Mouse (Mus musculus) ES-Bruce4 (cell line): Measurements from ENCODE around the gene Stk38l. TPM values are rescaled to one million over a fixed set of nuclear protein-coding genes. Genes with fewer than 3 reads are reported as not detected.

Source experiments
- H3K27ac ChIP-seq: 2 replicates; pipeline ENCODE4 v1.5.1; 2012; ENCODE audit warnings: low read length, inconsistent platforms; ENCODE audit not compliant: insufficient read depth
- H3K27me3 ChIP-seq: 2 replicates; pipeline ENCODE4 v1.6.1; 2012; ENCODE audit warnings: mild to moderate bottlenecking, low read length, inconsistent platforms; ENCODE audit not compliant: control insufficient read depth, poor library complexity, insufficient read depth, severe bottlenecking
- H3K36me3 ChIP-seq: 2 replicates; pipeline ENCODE4 v1.6.1; 2012; ENCODE audit warnings: inconsistent platforms, mild to moderate bottlenecking, low read length, moderate library complexity; ENCODE audit not compliant: control insufficient read depth, poor library complexity, insufficient read depth, severe bottlenecking
- H3K4me1 ChIP-seq: one replicate; pipeline ENCODE4 v1.8.1; 2011; ENCODE audit warnings: low read length; ENCODE audit not compliant: control insufficient read depth, insufficient read depth
- H3K4me3 ChIP-seq: 2 replicates; pipeline ENCODE4 v1.5.1; 2011; ENCODE audit warnings: low read depth, mild to moderate bottlenecking, low read length
- H3K9ac ChIP-seq: 2 replicates; pipeline ENCODE4 v1.6.1; 2012; ENCODE audit warnings: low read depth, mild to moderate bottlenecking, inconsistent platforms; ENCODE audit not compliant: poor library complexity, severe bottlenecking
- H3K9me3 ChIP-seq: replicated peaks from 2 replicates; pipeline ENCODE4 v1.6.1; 2012; ENCODE audit warnings: mild to moderate bottlenecking, low read length, inconsistent platforms; ENCODE audit not compliant: control insufficient read depth, poor library complexity, insufficient read depth, severe bottlenecking
- CTCF ChIP-seq: IDR thresholded peaks from one replicate; pipeline ENCODE4 v1.8.1; 2011; ENCODE audit warnings: low read depth, low read length
- EP300 ChIP-seq: IDR thresholded peaks from 2 replicates; pipeline ENCODE4 v1.6.1; 2011; ENCODE audit warnings: low read depth, low read length; ENCODE audit not compliant: insufficient read depth
- POLR2A ChIP-seq: IDR thresholded peaks from one replicate; pipeline ENCODE4 v1.8.1; 2011; ENCODE audit warnings: low read length; ENCODE audit not compliant: insufficient read depth
- polyA plus RNA-seq: library from polyadenylated mRNA; stranded (reverse); fragments of >200 nt; gene quantifications from 2 replicates; pipeline ENCODE4 v1.2.4, GENCODE M21; 2011; ENCODE audit warnings: low read depth; ENCODE audit not compliant: missing spikeins, insufficient read depth, insufficient read length

Stk38l gene
- polyA plus RNA-seq = 19.7 and 20.3 TPM in 2 replicates

DNA sequence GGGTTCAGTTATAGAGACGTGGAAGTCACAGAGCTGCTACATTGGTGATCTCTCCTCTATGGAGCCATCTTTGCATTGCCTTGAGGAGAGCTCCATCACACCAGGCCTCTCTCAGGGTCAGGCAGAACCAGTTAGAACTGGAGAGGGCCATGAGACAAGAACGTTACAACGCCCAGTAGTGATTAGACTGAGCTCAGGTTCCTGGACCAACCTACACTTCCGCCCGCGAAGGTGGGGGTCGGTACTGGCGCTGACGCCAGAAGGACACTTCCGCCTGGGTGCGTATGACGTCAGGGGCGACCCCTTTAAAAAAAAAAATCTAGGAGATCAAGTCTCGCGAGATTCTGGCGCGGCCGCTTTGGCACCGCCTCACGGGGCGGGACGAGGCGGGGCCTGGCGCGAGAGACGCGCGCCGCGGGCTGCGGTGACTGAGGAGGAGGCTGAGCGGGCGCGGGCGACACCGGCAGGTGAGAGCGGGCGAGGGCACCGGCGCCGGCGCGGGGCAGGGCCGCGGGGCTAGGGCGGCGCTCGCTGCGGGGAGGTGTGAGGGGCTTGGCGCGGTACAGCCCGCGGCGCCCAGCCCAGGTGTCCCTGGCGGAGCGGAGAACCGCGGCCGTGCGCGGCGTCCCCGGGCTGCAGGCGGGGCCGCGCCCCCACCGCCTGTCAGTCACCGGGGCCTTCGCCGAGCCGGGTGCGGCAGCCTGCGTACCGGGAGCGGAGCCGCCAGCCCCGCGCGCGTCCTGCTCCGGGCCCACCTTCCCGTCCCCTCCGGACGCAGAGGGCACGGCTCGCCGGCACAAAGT, at the start of gene Stk38l:
TSS of gene Stk38l (plus strand) at position 415 of the 803 bp plus-strand sequence.
- Histone ChIP-seq H3K9me3 (no peaks in the 10 kb centered on the region), H3K4me3 (peak within 1 kb of the TSS; percentile 94), H3K27ac (peak within 1 kb of the TSS; percentile 61), H3K9ac (peak within 1 kb of the TSS; percentile 90), H3K36me3 (peaks cover 2% of the 10 kb centered on the region; the same call in 1 of the 2 replicates), H3K4me1 (no peaks in the 10 kb centered on the region), H3K27me3 (no peaks in the 10 kb centered on the region)
- peak; percentile 33 for TF ChIP-seq POLR2A
- TF ChIP-seq CTCF = no peak

- Histone ChIP-seq H3K4me3 (no peak overlapping the region), H3K27ac (no peak overlapping the region), H3K9me3 (peaks cover 6% of the 10 kb centered on the region), H3K4me1 (no peaks in the 10 kb centered on the region), H3K27me3 (no peaks in the 10 kb centered on the region), H3K36me3 (no peaks in the 10 kb centered on the region), H3K9ac (no peak overlapping the region)
- TF ChIP-seq POLR2A (no peak), EP300 (no peak), CTCF (no peak)
These were observed 47.9 kb upstream of the Stk38l start for GRCm38 (mm10) chr6:146676904-146677303.

DNA sequence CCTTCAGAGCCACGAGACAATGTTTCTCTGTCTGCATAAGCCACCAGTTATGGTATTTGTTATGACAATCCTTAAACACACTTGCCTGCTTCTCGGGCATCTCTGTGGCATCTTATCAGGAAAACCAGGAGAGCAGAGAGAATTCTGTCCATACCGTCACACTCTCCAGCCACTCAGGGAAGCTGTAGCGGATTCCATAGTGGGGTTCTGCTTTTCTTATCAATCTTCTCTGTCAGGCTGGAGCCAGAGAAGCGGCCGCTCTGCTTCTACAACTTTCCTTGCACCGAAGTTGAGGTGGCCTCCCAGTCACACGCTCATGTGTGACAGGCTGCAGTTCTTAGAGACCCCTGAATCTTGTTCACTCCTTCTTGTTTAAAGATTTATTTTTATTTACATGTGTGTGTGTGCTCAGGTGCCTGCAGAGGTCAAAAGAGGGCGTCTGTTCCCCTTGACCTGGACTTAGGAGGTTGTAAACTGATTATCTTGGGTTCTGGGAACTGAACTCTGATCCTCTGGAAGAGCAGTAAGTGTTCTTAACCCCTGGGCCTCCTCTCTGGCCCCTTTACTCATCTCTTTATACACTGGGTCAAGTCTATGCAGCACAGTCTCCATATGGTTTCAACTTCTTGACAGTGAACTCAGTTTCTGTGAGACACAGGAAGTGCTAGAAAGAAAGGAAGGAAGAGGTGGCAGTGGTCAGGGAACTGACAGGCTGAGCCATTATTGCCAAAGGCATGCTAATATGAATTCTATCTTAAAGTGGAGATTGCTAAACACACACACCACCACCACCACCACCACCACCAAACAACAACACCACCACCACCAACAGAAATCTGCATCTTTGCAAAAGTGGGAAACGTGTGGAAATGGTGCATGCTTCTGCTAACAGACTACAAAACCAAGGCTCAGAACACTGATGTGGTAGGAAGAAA, 46.4 kb upstream of the Stk38l start:
- Histone ChIP-seq H3K36me3 (no peaks in the 10 kb centered on the region), H3K27ac (no peak overlapping the region), H3K9me3 (peaks cover 6% of the 10 kb centered on the region), H3K9ac (no peak overlapping the region), H3K4me1 (no peaks in the 10 kb centered on the region), H3K27me3 (no peaks in the 10 kb centered on the region), H3K4me3 (no peak overlapping the region)
- no peak for TF ChIP-seq CTCF
- no peak for TF ChIP-seq POLR2A
- TF ChIP-seq EP300 = no peak

DNA sequence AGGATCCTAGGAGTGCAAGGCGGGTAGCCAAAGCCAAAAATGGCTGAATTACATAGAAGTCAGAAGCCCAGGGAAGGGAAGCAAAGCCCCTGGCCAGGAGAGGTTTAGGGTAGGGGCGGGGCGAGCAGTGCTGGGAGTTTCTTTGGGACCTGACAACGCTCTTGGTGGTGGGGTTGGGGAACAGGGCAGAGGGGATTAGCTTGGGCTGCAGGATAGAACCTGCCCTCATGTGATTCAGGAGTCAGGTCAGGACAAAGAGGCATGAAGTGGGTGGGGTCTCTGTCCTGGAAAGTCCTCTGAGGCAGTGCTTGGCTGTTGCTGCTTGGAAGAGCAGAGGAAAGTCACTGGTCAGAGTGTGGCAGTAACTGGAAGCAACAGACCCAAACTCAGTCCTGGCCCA, 40.9 kb upstream of the Stk38l start:
- Histone ChIP-seq H3K4me3 (no peak overlapping the region), H3K9ac (no peak overlapping the region), H3K36me3 (no peaks in the 10 kb centered on the region), H3K4me1 (no peaks in the 10 kb centered on the region), H3K27ac (no peak overlapping the region), H3K9me3 (peaks cover 12% of the 10 kb centered on the region), H3K27me3 (no peaks in the 10 kb centered on the region)
- TF ChIP-seq EP300 = no peak
- TF ChIP-seq POLR2A = no peak
- no peak for TF ChIP-seq CTCF

- no peak overlapping the region for H3K4me3 ChIP-seq
- TF ChIP-seq CTCF (no peak), POLR2A (no peak)
- no peaks in the 10 kb centered on the region for H3K36me3 ChIP-seq
- no peak overlapping the region for H3K9ac ChIP-seq
- peaks cover 13% of the 10 kb centered on the region for H3K9me3 ChIP-seq
- H3K27ac ChIP-seq = no peak overlapping the region
- H3K4me1 ChIP-seq = no peaks in the 10 kb centered on the region
- H3K27me3 ChIP-seq = no peaks in the 10 kb centered on the region
These were observed 39.0 kb upstream of the Stk38l start for GRCm38 (mm10) chr6:146685781-146686308.
